Mouse (Mus musculus) megakaryocyte, embryonic 14.5 days (primary cell): ENCODE data around the gene Mrpl58.

Experiments
- FLI1 ChIP-seq: IDR thresholded peaks from 2 replicates; pipeline ENCODE4 v1.6.1; 2012; ENCODE audit warnings: low read length, inconsistent platforms, mixed read lengths
- GATA1 ChIP-seq: IDR thresholded peaks from 3 replicates; pipeline ENCODE4 v1.6.1; 2012; ENCODE audit warnings: mixed read lengths, low read length, inconsistent platforms, borderline replicate concordance

- TF ChIP-seq GATA1, result no peak
- TF ChIP-seq FLI1, result no peak
Observed at GRCm38 (mm10) chr11:115437571-115438122, 34.1 kb downstream of the Mrpl58 start.
